Comparison of ENCODE assay signal across 14 mouse cellular contexts in the genomic region with DNA sequence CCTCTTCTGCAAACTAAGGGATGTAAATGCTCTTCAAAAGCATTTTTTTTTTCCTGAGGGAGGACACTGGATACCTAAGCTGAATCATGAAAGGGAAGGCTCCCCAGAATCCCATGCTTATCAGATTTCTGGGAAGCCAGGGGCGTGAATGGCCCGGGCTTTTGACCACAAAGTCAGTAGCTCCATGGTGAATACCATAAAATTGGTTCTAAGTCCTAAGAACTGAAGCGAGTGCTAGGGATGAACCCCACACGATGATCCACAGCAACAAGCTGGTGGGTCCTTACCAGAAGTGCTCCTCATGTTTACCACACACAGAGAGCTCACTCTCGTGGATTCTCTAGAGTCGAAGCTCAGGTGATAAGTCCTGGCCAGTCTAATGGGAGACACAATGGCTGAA. TPM values are rescaled to one million over a fixed set of nuclear protein-coding genes. Genes with fewer than 3 reads are reported as not detected.
DNase-seq lines count a peak whose midpoint lies in the region; ATAC-seq and TF ChIP-seq lines count a peak whose summit lies in the region.
"Had no signal": no experiment of that assay in that cellular context is flagged by ENCODE, and none has a peak within 500 bp of the region (broad histone marks: within the 10 kb centered on the region; RNA-seq: fewer than 3 reads in every experiment).

No protein-coding gene starts in this region.

- no peak overlapping the region for H3K4me3 ChIP-seq in heart, embryonic 15.5 days
- H3K4me3 ChIP-seq in neural tube, embryonic 13.5 days: no peak overlapping the region
- no peak overlapping the region for H3K4me3 ChIP-seq in limb, embryonic 14.5 days (replicated peaks; ENCODE audit: low read length)
- no peak overlapping the region for H3K4me3 ChIP-seq in stomach, postnatal 0 days (ENCODE audit: low read depth, low read length)
- H3K4me3 ChIP-seq: embryonic facial prominence, embryonic 15.5 days had no signal

- intact Hi-C loops in left cerebral cortex, postnatal 25 days (cut with DNase I): loop anchor here (5.0 kb wide), 1 partner anchor 148 kb away; no protein-coding TSS in a partner anchor

- H3K36me3 ChIP-seq in heart, embryonic 15.5 days: no peaks in the 10 kb centered on the region
- no peaks in the 10 kb centered on the region for H3K36me3 ChIP-seq in neural tube, embryonic 13.5 days
- H3K36me3 ChIP-seq in limb, embryonic 14.5 days (ENCODE audit: control insufficient read depth, insufficient read depth, low read length): no peaks in the 10 kb centered on the region
- no peaks in the 10 kb centered on the region for H3K36me3 ChIP-seq in stomach, postnatal 0 days (ENCODE audit: control insufficient read depth, insufficient read depth, low read length)
- H3K36me3 ChIP-seq: embryonic facial prominence, embryonic 15.5 days; limb, embryonic 15.5 days had no signal

- H3K27me3 ChIP-seq in heart, embryonic 15.5 days: no peaks in the 10 kb centered on the region
- no peaks in the 10 kb centered on the region for H3K27me3 ChIP-seq in neural tube, embryonic 13.5 days
- H3K27me3 ChIP-seq in limb, embryonic 14.5 days (ENCODE audit: control insufficient read depth, insufficient read depth, low read length): no peaks in the 10 kb centered on the region
- H3K27me3 ChIP-seq in stomach, postnatal 0 days (ENCODE audit: control insufficient read depth, insufficient read depth, low read length): no peaks in the 10 kb centered on the region
- H3K27me3 ChIP-seq: CH12.LX; embryonic facial prominence, embryonic 15.5 days; limb, embryonic 15.5 days had no signal

- no peak for TF ChIP-seq CTCF in stomach, postnatal 0 days (IDR thresholded peaks at IDR 0.05; ENCODE audit: low read depth)

- no peak overlapping the region for H3K9ac ChIP-seq in heart, embryonic 15.5 days
- no peak overlapping the region for H3K9ac ChIP-seq in neural tube, embryonic 13.5 days
- H3K9ac ChIP-seq in limb, embryonic 14.5 days (ENCODE audit: low read depth, low read length, severe bottlenecking): no peak overlapping the region
- H3K9ac ChIP-seq in stomach, postnatal 0 days (ENCODE audit: low read length): no peak overlapping the region
- H3K9ac ChIP-seq: embryonic facial prominence, embryonic 15.5 days; limb, embryonic 15.5 days had no signal

- peaks cover 9% of the 10 kb centered on the region; the same call in 1 of the 2 replicates for H3K4me1 ChIP-seq in heart, embryonic 15.5 days (replicated peaks)
- peaks cover 9% of the 10 kb centered on the region for H3K4me1 ChIP-seq in neural tube, embryonic 13.5 days (replicated peaks)
- H3K4me1 ChIP-seq in limb, embryonic 14.5 days (ENCODE audit: control insufficient read depth, insufficient read depth, low read length): peaks cover 7% of the 10 kb centered on the region; the same call in 1 of the 2 replicates
- no peaks in the 10 kb centered on the region for H3K4me1 ChIP-seq in stomach, postnatal 0 days (replicated peaks; ENCODE audit: control insufficient read depth, insufficient read depth)

- no peak overlapping the region for H3K27ac ChIP-seq in heart, embryonic 15.5 days
- H3K27ac ChIP-seq in neural tube, embryonic 13.5 days (replicated peaks): no peak overlapping the region
- no peak overlapping the region for H3K27ac ChIP-seq in limb, embryonic 14.5 days (replicated peaks; ENCODE audit: low read depth, low read length)
- no peak overlapping the region for H3K27ac ChIP-seq in stomach, postnatal 0 days (replicated peaks)
- H3K27ac ChIP-seq: embryonic facial prominence, embryonic 15.5 days; limb, embryonic 15.5 days had no signal

- no peaks in the 10 kb centered on the region for H3K9me3 ChIP-seq in heart, embryonic 15.5 days (replicated peaks)
- H3K9me3 ChIP-seq in neural tube, embryonic 13.5 days: no peaks in the 10 kb centered on the region
- no peaks in the 10 kb centered on the region for H3K9me3 ChIP-seq in limb, embryonic 14.5 days (ENCODE audit: control insufficient read depth, low read length)
- H3K9me3 ChIP-seq in stomach, postnatal 0 days (ENCODE audit: control insufficient read depth, low read length): no peaks in the 10 kb centered on the region
- H3K9me3 ChIP-seq: embryonic facial prominence, embryonic 15.5 days; limb, embryonic 15.5 days had no signal

- TF ChIP-seq EP300 in stomach, postnatal 0 days (optimal IDR thresholded peaks at IDR 0.05): no peak

- WGBS in heart, embryonic 15.5 days: 36% methylated on average over 6 of the region's 6 CpGs
- WGBS in neural tube, embryonic 13.5 days: 56% methylated on average over 6 of the region's 6 CpGs
- WGBS in limb, embryonic 14.5 days: 49% methylated on average over 6 of the region's 6 CpGs
- 32% methylated on average over 6 of the region's 6 CpGs for WGBS in stomach, postnatal 0 days

- H3K4me2 ChIP-seq in heart, embryonic 15.5 days: 0 out of 2 replicates have a peak overlapping the region, but pooled peaks have one; percentile 80
- H3K4me2 ChIP-seq in neural tube, embryonic 13.5 days: peak overlapping the region; percentile 69
- peak overlapping the region; percentile 46 for H3K4me2 ChIP-seq in limb, embryonic 14.5 days (replicated peaks; ENCODE audit: low read depth, low read length, severe bottlenecking)
- H3K4me2 ChIP-seq in stomach, postnatal 0 days (replicated peaks; ENCODE audit: low read depth): peak overlapping the region; percentile 58
- H3K4me2 ChIP-seq: embryonic facial prominence, embryonic 15.5 days; limb, embryonic 15.5 days had no signal

- DNase-seq in heart, adult 8-10 months (ENCODE audit: low spot score): no peak
- DNase-seq in neural tube, embryonic 10.5 days (ENCODE audit: extremely low spot score, low spot score): no peak
- DNase-seq in limb, embryonic 14.5 days (ENCODE audit: low spot score): no peak
- no peak for DNase-seq in stomach, postnatal 0 days (ENCODE audit: low spot score)
- DNase-seq in left cerebral cortex, postnatal 25 days (ENCODE audit: low spot score in 2 of 2): no peak
- DNase-seq in spleen, postnatal 14 days (ENCODE audit: low spot score in 2 of 2): no peak
- DNase-seq: cerebellum, postnatal 14 days; kidney, postnatal 14 days had no signal

- ATAC-seq in heart, embryonic 15.5 days (replicated peaks; ENCODE audit: insufficient number of reproducible peaks, insufficient read depth, low FRiP score, low read depth): no peak
- ATAC-seq in neural tube, embryonic 13.5 days (ENCODE audit: low read depth): no peak
- ATAC-seq in limb, embryonic 14.5 days (ENCODE audit: low FRiP score, low read depth): no peak
- no peak for ATAC-seq in stomach, postnatal 0 days (ENCODE audit: low FRiP score, low TSS enrichment)
- ATAC-seq: intestine, embryonic 16.5 days had no signal

- TF ChIP-seq POLR2A in limb, embryonic 14.5 days (IDR thresholded peaks at IDR 0.05; ENCODE audit: borderline replicate concordance, extremely low read depth, insufficient read depth, insufficient read length): no peak

RNA-seq across cellular contexts. Expression of gene Abca8b, which starts 1.6 kb away (rescaled TPM):
- 0.74 and 0.83 TPM in 2 replicates for polyA plus RNA-seq in heart, embryonic 15.5 days (2015; fragmentation: Nextera tagmentation; extraction: Ambion mirVana)
- total RNA-seq in heart, adult 8-10 months (2022): 10 to 100 TPM in 1 of 4 experiments, 1 to 10 TPM in 3; 6.9 to 10.4 (median 7.9) TPM
- polyA plus RNA-seq in neural tube, embryonic 13.5 days (2015; fragmentation: Nextera tagmentation; extraction: Ambion mirVana): 1.4 and 1.8 TPM in 2 replicates
- 4.9 and 5.2 TPM in 2 replicates for polyA plus RNA-seq in limb, embryonic 14.5 days (2012; rRNA removed)
- polyA plus RNA-seq in limb, embryonic 14.5 days (2014; fragmentation: Nextera tagmentation; extraction: Ambion mirVana): 2.5 and 2.7 TPM in 2 replicates
- polyA plus RNA-seq in stomach, postnatal 0 days (2015; fragmentation: Nextera tagmentation; extraction: Ambion mirVana): 0.88 and 1.0 TPM in 2 replicates
- total RNA-seq in left cerebral cortex, postnatal 25 days (2021): 10 to 100 TPM in 1 of 2 experiments, 1 to 10 TPM in 1; 9.4 to 10.4 TPM
